Mouse (Mus musculus) intestine, postnatal 0 days (tissue): ENCODE measurements around the gene Polr2c. TPM values are rescaled to one million over a fixed set of nuclear protein-coding genes. Genes with fewer than 3 reads are reported as not detected.

Source experiments
- ATAC-seq: fragments of 200-750 bp; cut with Nextera tagmentation; 2 replicates; pipeline ENCODE4 v1.8.0; 2017; ENCODE audit warnings: mild to moderate bottlenecking, moderate TSS enrichment, moderate library complexity
- H3K27ac ChIP-seq: fragments of 300-500 bp; sonication (generic); 2 replicates; pipeline ENCODE4 v1.5.1; 2014; ENCODE audit warnings: mild to moderate bottlenecking, low read depth, low read length, moderate library complexity
- H3K27me3 ChIP-seq: fragments of 300-500 bp; sonication (generic); replicated peaks from 2 replicates; pipeline ENCODE4 v1.6.1; 2014; ENCODE audit warnings: low read length, mixed read lengths; ENCODE audit not compliant: control insufficient read depth, insufficient read depth
- H3K36me3 ChIP-seq: fragments of 300-500 bp; sonication (generic); 2 replicates; pipeline ENCODE4 v1.6.1; 2014; ENCODE audit warnings: mild to moderate bottlenecking, moderate library complexity; ENCODE audit not compliant: control insufficient read depth, insufficient read depth
- H3K4me1 ChIP-seq: fragments of 300-500 bp; sonication (generic); replicated peaks from 2 replicates; pipeline ENCODE4 v1.6.1; 2014; ENCODE audit warnings: antibody characterized with exemption, low read length, mixed read lengths; ENCODE audit not compliant: control insufficient read depth, insufficient read depth
- H3K4me2 ChIP-seq: fragments of 300-500 bp; sonication (generic); replicated peaks from 2 replicates; pipeline ENCODE4 v1.6.1; 2014; ENCODE audit warnings: low read depth, mild to moderate bottlenecking, moderate library complexity
- H3K4me3 ChIP-seq: fragments of 300-500 bp; sonication (generic); 2 replicates; pipeline ENCODE4 v1.5.1; 2014; ENCODE audit warnings: low read depth, low read length
- H3K9ac ChIP-seq: fragments of 300-500 bp; sonication (generic); 2 replicates; pipeline ENCODE4 v1.6.1; 2014; ENCODE audit warnings: mild to moderate bottlenecking, low read depth, low read length
- H3K9me3 ChIP-seq: fragments of 300-500 bp; sonication (generic); 2 replicates; pipeline ENCODE4 v1.6.1; 2016; ENCODE audit warnings: mixed run types; ENCODE audit not compliant: control insufficient read depth
- CTCF ChIP-seq: sonication (generic); IDR thresholded peaks from 2 replicates; pipeline ENCODE4 v1.5.1; 2016; ENCODE audit warnings: low read depth, mild to moderate bottlenecking, control low read depth, antibody characterized with exemption, moderate library complexity
- WGBS: fragments of 180-500 bp; shearing (Covaris S2); extraction: QIAGEN DNeasy Blood & Tissue Kit; methylation state at CpG from one replicate; pipeline ENCODE4 v1.1.7; 2014; 5-methylcytosine and 5-hydroxymethylcytosine counted together
- polyA plus RNA-seq: library from polyadenylated mRNA; unstranded; fragments of >200 nt; fragmentation: Nextera tagmentation; extraction: Ambion mirVana; gene quantifications from 2 replicates; pipeline ENCODE4 v1.2.1, GENCODE M21; 2015

The Polr2c gene
- polyA plus RNA-seq, 1 experiment from 2014 or later = 70.4 TPM

- H3K4me2 ChIP-seq = peak overlapping the region; percentile 47
- no peak for ATAC-seq
- H3K36me3 ChIP-seq = no peaks in the 10 kb centered on the region
- no peaks in the 10 kb centered on the region for H3K27me3 ChIP-seq
- TF ChIP-seq CTCF = 0 out of 2 replicates have a peak, but pooled peaks have one; percentile 5
- H3K4me3 ChIP-seq = no peak overlapping the region
- H3K27ac ChIP-seq = no peak overlapping the region
- H3K4me1 ChIP-seq = no peaks in the 10 kb centered on the region
- H3K9ac ChIP-seq = no peak overlapping the region
- WGBS = 19% methylated on average over 14 of the region's 14 CpGs
- no peaks in the 10 kb centered on the region for H3K9me3 ChIP-seq
Observed at GRCm38 (mm10) chr8:94888383-94889036, 31.3 kb downstream of the Polr2c start.

- H3K4me1 ChIP-seq = no peaks in the 10 kb centered on the region
- no peaks in the 10 kb centered on the region for H3K36me3 ChIP-seq
- H3K27ac ChIP-seq = no peak overlapping the region
- whole genome bisulfite sequencing = 33% methylated on average over 2 of the region's 2 CpGs
- H3K4me2 ChIP-seq = no peak overlapping the region
- no peaks in the 10 kb centered on the region for H3K27me3 ChIP-seq
- no peak for TF ChIP-seq CTCF
- no peak overlapping the region for H3K9ac ChIP-seq
- H3K4me3 ChIP-seq = no peak overlapping the region
- no peak for ATAC-seq
- no peaks in the 10 kb centered on the region for H3K9me3 ChIP-seq
Observed at GRCm38 (mm10) chr8:94892917-94893316, 35.7 kb downstream of the Polr2c start.

GRCm38 (mm10) chr8:94899262-94899661 is 42.0 kb downstream of the Polr2c start:
- no peak for TF ChIP-seq CTCF
- peak; percentile 91 for ATAC-seq
- 14% methylated on average over 11 of the region's 11 CpGs for WGBS
- H3K4me3 ChIP-seq = 0 out of 2 replicates have a peak overlapping the region, but pooled peaks have one; percentile 1
- peaks cover 14% of the 10 kb centered on the region for H3K4me1 ChIP-seq
- no peaks in the 10 kb centered on the region; the same call in 1 of the 2 replicates for H3K36me3 ChIP-seq
- H3K27ac ChIP-seq = peak overlapping the region; percentile 55; the same call in 1 of the 2 replicates
- peak overlapping the region; percentile 51 for H3K4me2 ChIP-seq
- H3K9me3 ChIP-seq = no peaks in the 10 kb centered on the region
- 0 out of 2 replicates have a peak overlapping the region, but pooled peaks have one; percentile 4 for H3K9ac ChIP-seq
- no peaks in the 10 kb centered on the region for H3K27me3 ChIP-seq

GRCm38 (mm10) chr8:94900617-94901016 is 43.4 kb downstream of the Polr2c start:
- no peak for ATAC-seq
- no peak overlapping the region for H3K4me3 ChIP-seq
- WGBS = 25% methylated on average over 6 of the region's 6 CpGs
- H3K9ac ChIP-seq = no peak overlapping the region
- H3K27me3 ChIP-seq = no peaks in the 10 kb centered on the region
- H3K4me2 ChIP-seq = peak overlapping the region; percentile 51
- TF ChIP-seq CTCF = no peak
- H3K27ac ChIP-seq = peak overlapping the region; percentile 73
- H3K4me1 ChIP-seq = peaks cover 14% of the 10 kb centered on the region
- no peaks in the 10 kb centered on the region for H3K9me3 ChIP-seq
- no peaks in the 10 kb centered on the region; the same call in 1 of the 2 replicates for H3K36me3 ChIP-seq

- H3K36me3 ChIP-seq = peaks cover 1% of the 10 kb centered on the region
- H3K27ac ChIP-seq = peak overlapping the region; percentile 73
- TF ChIP-seq CTCF = no peak
- H3K27me3 ChIP-seq = no peaks in the 10 kb centered on the region
- H3K9ac ChIP-seq = no peak overlapping the region
- H3K4me1 ChIP-seq = peaks cover 14% of the 10 kb centered on the region
- ATAC-seq = peak; percentile 31
- peak overlapping the region; percentile 51 for H3K4me2 ChIP-seq
- no peaks in the 10 kb centered on the region for H3K9me3 ChIP-seq
- WGBS = 14% methylated on average over 5 of the region's 5 CpGs
- no peak overlapping the region for H3K4me3 ChIP-seq
Observed at GRCm38 (mm10) chr8:94901031-94901430, 43.8 kb downstream of the Polr2c start.

- no peak for ATAC-seq
- Histone ChIP-seq H3K27ac (no peak overlapping the region), H3K9ac (no peak overlapping the region), H3K4me2 (no peak overlapping the region), H3K4me3 (no peak overlapping the region), H3K36me3 (peaks cover 8% of the 10 kb centered on the region), H3K27me3 (no peaks in the 10 kb centered on the region), H3K4me1 (peaks cover 14% of the 10 kb centered on the region), H3K9me3 (no peaks in the 10 kb centered on the region)
- TF ChIP-seq CTCF = no peak
- WGBS = 45% methylated on average over 12 of the region's 12 CpGs
Observed at GRCm38 (mm10) chr8:94903709-94904108, 46.5 kb downstream of the Polr2c start.
